Mouse (Mus musculus) hindbrain, embryonic 13.5 days (tissue): Measurements from ENCODE around the gene Olfr685. TPM values are rescaled to one million over a fixed set of nuclear protein-coding genes. Genes with fewer than 3 reads are reported as not detected.

Experiments
- polyA plus RNA-seq: library from polyadenylated mRNA; unstranded; fragments of >200 nt; fragmentation: Nextera tagmentation; extraction: Ambion mirVana; gene quantifications from 2 replicates; pipeline ENCODE4 v1.2.1, GENCODE M21; 2015

Olfr685 gene
- polyA plus RNA-seq, 1 experiment from 2014 or later: not detected

Other genes starting within 250 kb of the Olfr685 start
- gene Olfr670, start 223.4 kb downstream of the Olfr685 start, polyA plus RNA-seq: not detected in 2 replicates
- gene Olfr671, start 206.9 kb downstream of the Olfr685 start, polyA plus RNA-seq: not detected in 2 replicates
- gene Olfr672, start 184.0 kb downstream of the Olfr685 start, polyA plus RNA-seq: not detected in 2 replicates
- not detected in 2 replicates for gene Olfr675, start 157.6 kb downstream of the Olfr685 start, polyA plus RNA-seq
- gene Olfr676, start 153.3 kb downstream of the Olfr685 start, polyA plus RNA-seq: not detected in 2 replicates
- gene Olfr677, start 134.6 kb downstream of the Olfr685 start, polyA plus RNA-seq: not detected in 2 replicates
- not detected in 2 replicates for gene Olfr678, start 121.5 kb downstream of the Olfr685 start, polyA plus RNA-seq
- not detected in 2 replicates for gene Olfr679, start 104.8 kb downstream of the Olfr685 start, polyA plus RNA-seq
- not detected in 2 replicates for gene Olfr680-ps1, start 93.2 kb downstream of the Olfr685 start, polyA plus RNA-seq
- gene Olfr681, start 69.2 kb downstream of the Olfr685 start, polyA plus RNA-seq: not detected in 2 replicates
- not detected in 2 replicates for gene Olfr683, start 39.0 kb downstream of the Olfr685 start, polyA plus RNA-seq
- gene Olfr684, start 22.4 kb downstream of the Olfr685 start, polyA plus RNA-seq: not detected in 2 replicates
- not detected in 2 replicates for gene Olfr686, start 21.5 kb upstream of the Olfr685 start, polyA plus RNA-seq
- not detected in 2 replicates for gene Olfr688, start 102.1 kb upstream of the Olfr685 start, polyA plus RNA-seq
- 0.05 TPM in 1 of 2 replicates, not detected in the other for gene Olfr689, start 125.2 kb upstream of the Olfr685 start, polyA plus RNA-seq
- gene Olfr690, start 148.1 kb upstream of the Olfr685 start, polyA plus RNA-seq: not detected in 2 replicates
- gene Olfr691, start 156.3 kb upstream of the Olfr685 start, polyA plus RNA-seq: 0.21 and 0.22 TPM in 2 replicates
- gene Olfr692, start 182.2 kb upstream of the Olfr685 start, polyA plus RNA-seq: not detected in 2 replicates
- gene Gm5901, start 189.0 kb upstream of the Olfr685 start, polyA plus RNA-seq: not detected in 2 replicates
- gene Fam160a2, start 214.0 kb upstream of the Olfr685 start, polyA plus RNA-seq: 41.5 and 43.7 TPM in 2 replicates
- 0.16 TPM in 1 of 2 replicates, not detected in the other for gene Cnga4, start 218.6 kb upstream of the Olfr685 start, polyA plus RNA-seq
- gene Cckbr, start 239.7 kb upstream of the Olfr685 start, polyA plus RNA-seq: 2.0 and 2.3 TPM in 2 replicates